Mouse (Mus musculus) liver, postnatal 0 days (tissue): ENCODE results near the gene Fbxw24.

Experiments used
- CTCF ChIP-seq: sonication (generic); IDR thresholded peaks from 2 replicates; pipeline ENCODE4 v1.5.1; 2016; ENCODE audit warnings: antibody characterized with exemption, low read depth
- EP300 ChIP-seq: IDR thresholded peaks from 2 replicates; pipeline ENCODE4 v1.6.1; 2016; ENCODE audit warnings: antibody characterized with exemption, low read depth, mild to moderate bottlenecking

DNA sequence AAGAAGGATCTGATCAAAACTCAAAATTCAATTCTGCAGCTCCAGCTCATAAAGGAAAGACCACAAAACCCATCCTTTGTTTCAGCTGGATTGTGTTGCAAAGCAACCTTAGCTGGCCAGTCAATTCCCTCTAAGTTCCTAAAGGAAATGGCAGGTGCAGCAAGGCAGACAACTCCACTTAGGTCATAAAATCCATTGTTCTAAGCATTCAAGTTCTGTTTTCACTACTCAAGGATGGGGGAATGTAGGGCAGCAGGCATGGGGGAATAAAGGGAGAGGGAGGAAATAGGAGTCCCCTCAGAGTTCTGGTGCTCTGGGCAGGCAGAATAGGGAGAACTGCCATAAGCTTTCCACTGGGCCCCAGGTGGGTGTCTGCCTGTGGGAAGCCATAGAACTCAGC lies 28.6 kb downstream of the Fbxw24 start:
- TF ChIP-seq EP300 (no peak), CTCF (no peak)
